Mouse (Mus musculus): ENCODE data around the gene Dab1. TPM values are rescaled to one million over a fixed set of nuclear protein-coding genes. Genes with fewer than 3 reads are reported as not detected.

Gene Dab1
- polyA plus RNA-seq, 1 experiment, result not detected

GRCm38 (mm10) chr4:104122364-104122763 lies 503.2 kb downstream of the Dab1 start:
- no peak for TF ChIP-seq USF1 (IDR thresholded peaks at IDR 0.05; ENCODE audit: low read depth)
- no peak for TF ChIP-seq FOSL1 (IDR thresholded peaks at IDR 0.05; ENCODE audit: insufficient read depth, low read length, poor library complexity, severe bottlenecking)
- TF ChIP-seq CEBPB (IDR thresholded peaks at IDR 0.05; ENCODE audit: low read depth), result no peak
- no peak for TF ChIP-seq MYOG (IDR thresholded peaks at IDR 0.05; ENCODE audit: control insufficient read depth, extremely low read depth, insufficient read length)
- TF ChIP-seq MAX (IDR thresholded peaks at IDR 0.05), result no peak
- TF ChIP-seq MYOD1 (IDR thresholded peaks at IDR 0.05; ENCODE audit: control insufficient read depth, insufficient read length, low read depth), result no peak
- no peak for TF ChIP-seq CTCF (IDR thresholded peaks at IDR 0.05; ENCODE audit: control insufficient read depth, insufficient read depth, insufficient read length)
- Histone ChIP-seq H3K36me3 (ENCODE audit: control insufficient read depth, insufficient read depth) (no peaks in the 10 kb centered on the region), H3K79me2 (ENCODE audit: control insufficient read depth, insufficient read depth) (no peaks in the 10 kb centered on the region), H3K79me3 (ENCODE audit: low read depth) (no peaks in the 10 kb centered on the region), H3K4me3 (ENCODE audit: insufficient read depth, poor library complexity, severe bottlenecking) (no peak overlapping the region), H3ac (ENCODE audit: control insufficient read depth, insufficient read length, low read depth) (no peak overlapping the region), H3K27me3 (ENCODE audit: control insufficient read depth, insufficient read depth, insufficient read length) (no peaks in the 10 kb centered on the region)

- no peak overlapping the region for H3K4me3 ChIP-seq (ENCODE audit: insufficient read depth, poor library complexity, severe bottlenecking)
- H3K79me2 ChIP-seq (ENCODE audit: control insufficient read depth, insufficient read depth), result no peaks in the 10 kb centered on the region
- TF ChIP-seq MYOG (IDR thresholded peaks at IDR 0.05; ENCODE audit: control insufficient read depth, extremely low read depth, insufficient read length) (no peak), MAX (IDR thresholded peaks at IDR 0.05) (no peak), CEBPB (IDR thresholded peaks at IDR 0.05; ENCODE audit: low read depth) (no peak), MYOD1 (IDR thresholded peaks at IDR 0.05; ENCODE audit: control insufficient read depth, insufficient read length, low read depth) (no peak), FOSL1 (IDR thresholded peaks at IDR 0.05; ENCODE audit: insufficient read depth, low read length, poor library complexity, severe bottlenecking) (no peak), USF1 (IDR thresholded peaks at IDR 0.05; ENCODE audit: low read depth) (no peak), CTCF (IDR thresholded peaks at IDR 0.05; ENCODE audit: control insufficient read depth, insufficient read depth, insufficient read length) (no peak)
- H3K79me3 ChIP-seq (ENCODE audit: low read depth), result no peaks in the 10 kb centered on the region
- no peak overlapping the region for H3ac ChIP-seq (ENCODE audit: control insufficient read depth, insufficient read length, low read depth)
- H3K36me3 ChIP-seq (ENCODE audit: control insufficient read depth, insufficient read depth), result no peaks in the 10 kb centered on the region
- no peaks in the 10 kb centered on the region for H3K27me3 ChIP-seq (ENCODE audit: control insufficient read depth, insufficient read depth, insufficient read length)
Measured at GRCm38 (mm10) chr4:104153637-104154036, 534.5 kb downstream of the Dab1 start.

GRCm38 (mm10) chr4:104178067-104178466 lies 558.9 kb downstream of the Dab1 start:
- Histone ChIP-seq H3K27me3 (ENCODE audit: control insufficient read depth, insufficient read depth, insufficient read length) (no peaks in the 10 kb centered on the region), H3ac (ENCODE audit: control insufficient read depth, insufficient read length, low read depth) (no peak overlapping the region), H3K36me3 (ENCODE audit: control insufficient read depth, insufficient read depth) (no peaks in the 10 kb centered on the region), H3K79me2 (ENCODE audit: control insufficient read depth, insufficient read depth) (no peaks in the 10 kb centered on the region), H3K4me3 (ENCODE audit: insufficient read depth, poor library complexity, severe bottlenecking) (no peak overlapping the region), H3K79me3 (ENCODE audit: low read depth) (no peaks in the 10 kb centered on the region)
- TF ChIP-seq USF1 (IDR thresholded peaks at IDR 0.05; ENCODE audit: low read depth) (no peak), MAX (IDR thresholded peaks at IDR 0.05) (no peak), CEBPB (IDR thresholded peaks at IDR 0.05; ENCODE audit: low read depth) (no peak), MYOG (IDR thresholded peaks at IDR 0.05; ENCODE audit: control insufficient read depth, extremely low read depth, insufficient read length) (no peak), MYOD1 (IDR thresholded peaks at IDR 0.05; ENCODE audit: control insufficient read depth, insufficient read length, low read depth) (no peak), CTCF (IDR thresholded peaks at IDR 0.05; ENCODE audit: control insufficient read depth, insufficient read depth, insufficient read length) (no peak)

GRCm38 (mm10) chr4:104186311-104186710 lies 567.2 kb downstream of the Dab1 start:
- no peak overlapping the region for H3K4me3 ChIP-seq (ENCODE audit: insufficient read depth, poor library complexity, severe bottlenecking)
- no peak for TF ChIP-seq CTCF (IDR thresholded peaks at IDR 0.05; ENCODE audit: control insufficient read depth, insufficient read depth, insufficient read length)
- no peak for TF ChIP-seq CEBPB (IDR thresholded peaks at IDR 0.05; ENCODE audit: low read depth)
- no peak for TF ChIP-seq FOSL1 (IDR thresholded peaks at IDR 0.05; ENCODE audit: insufficient read depth, low read length, poor library complexity, severe bottlenecking)
- TF ChIP-seq MYOG (IDR thresholded peaks at IDR 0.05; ENCODE audit: control insufficient read depth, extremely low read depth, insufficient read length), result no peak
- TF ChIP-seq MYOD1 (IDR thresholded peaks at IDR 0.05; ENCODE audit: control insufficient read depth, insufficient read length, low read depth), result no peak
- TF ChIP-seq USF1 (IDR thresholded peaks at IDR 0.05; ENCODE audit: low read depth), result no peak
- TF ChIP-seq MAX (IDR thresholded peaks at IDR 0.05), result no peak
- no peaks in the 10 kb centered on the region for H3K27me3 ChIP-seq (ENCODE audit: control insufficient read depth, insufficient read depth, insufficient read length)
- H3K79me3 ChIP-seq (ENCODE audit: low read depth), result no peaks in the 10 kb centered on the region
- H3ac ChIP-seq (ENCODE audit: control insufficient read depth, insufficient read length, low read depth), result no peak overlapping the region
- H3K79me2 ChIP-seq (ENCODE audit: control insufficient read depth, insufficient read depth), result no peaks in the 10 kb centered on the region
- no peaks in the 10 kb centered on the region for H3K36me3 ChIP-seq (ENCODE audit: control insufficient read depth, insufficient read depth)

- H3K79me3 ChIP-seq (ENCODE audit: low read depth), result no peaks in the 10 kb centered on the region
- no peak overlapping the region for H3ac ChIP-seq (ENCODE audit: control insufficient read depth, insufficient read length, low read depth)
- TF ChIP-seq CTCF (IDR thresholded peaks at IDR 0.05; ENCODE audit: control insufficient read depth, insufficient read depth, insufficient read length) (no peak), FOSL1 (IDR thresholded peaks at IDR 0.05; ENCODE audit: insufficient read depth, low read length, poor library complexity, severe bottlenecking) (no peak), MYOG (IDR thresholded peaks at IDR 0.05; ENCODE audit: control insufficient read depth, extremely low read depth, insufficient read length) (no peak), USF1 (IDR thresholded peaks at IDR 0.05; ENCODE audit: low read depth) (no peak), MYOD1 (IDR thresholded peaks at IDR 0.05; ENCODE audit: control insufficient read depth, insufficient read length, low read depth) (no peak), MAX (IDR thresholded peaks at IDR 0.05) (no peak), CEBPB (IDR thresholded peaks at IDR 0.05; ENCODE audit: low read depth) (no peak)
- no peaks in the 10 kb centered on the region for H3K36me3 ChIP-seq (ENCODE audit: control insufficient read depth, insufficient read depth)
- no peaks in the 10 kb centered on the region for H3K27me3 ChIP-seq (ENCODE audit: control insufficient read depth, insufficient read depth, insufficient read length)
- no peaks in the 10 kb centered on the region for H3K79me2 ChIP-seq (ENCODE audit: control insufficient read depth, insufficient read depth)
- H3K4me3 ChIP-seq (ENCODE audit: insufficient read depth, poor library complexity, severe bottlenecking), result no peak overlapping the region
Measured at GRCm38 (mm10) chr4:104198635-104199034, 579.5 kb downstream of the Dab1 start.

- no peaks in the 10 kb centered on the region for H3K79me2 ChIP-seq (ENCODE audit: control insufficient read depth, insufficient read depth)
- no peak overlapping the region for H3ac ChIP-seq (ENCODE audit: control insufficient read depth, insufficient read length, low read depth)
- H3K36me3 ChIP-seq (ENCODE audit: control insufficient read depth, insufficient read depth), result no peaks in the 10 kb centered on the region
- H3K4me3 ChIP-seq (ENCODE audit: insufficient read depth, poor library complexity, severe bottlenecking), result no peak overlapping the region
- no peaks in the 10 kb centered on the region for H3K27me3 ChIP-seq (ENCODE audit: control insufficient read depth, insufficient read depth, insufficient read length)
- no peaks in the 10 kb centered on the region for H3K79me3 ChIP-seq (ENCODE audit: low read depth)
- TF ChIP-seq CTCF (IDR thresholded peaks at IDR 0.05; ENCODE audit: control insufficient read depth, insufficient read depth, insufficient read length), result no peak
- no peak for TF ChIP-seq USF1 (IDR thresholded peaks at IDR 0.05; ENCODE audit: low read depth)
- no peak for TF ChIP-seq MAX (IDR thresholded peaks at IDR 0.05)
- TF ChIP-seq CEBPB (IDR thresholded peaks at IDR 0.05; ENCODE audit: low read depth), result no peak
- no peak for TF ChIP-seq MYOG (IDR thresholded peaks at IDR 0.05; ENCODE audit: control insufficient read depth, extremely low read depth, insufficient read length)
- TF ChIP-seq MYOD1 (IDR thresholded peaks at IDR 0.05; ENCODE audit: control insufficient read depth, insufficient read length, low read depth), result no peak
- no peak for TF ChIP-seq FOSL1 (IDR thresholded peaks at IDR 0.05; ENCODE audit: insufficient read depth, low read length, poor library complexity, severe bottlenecking)
Measured at GRCm38 (mm10) chr4:104201686-104202085, 582.5 kb downstream of the Dab1 start.
